Mouse (Mus musculus): ENCODE measurements around the gene Ap1b1. TPM values are rescaled to one million over a fixed set of nuclear protein-coding genes. Genes with fewer than 3 reads are reported as not detected.
"Not testable (repeated sequence)": the region's sequence is repeated elsewhere in the genome, so short reads cannot be mapped to it uniquely, and the experiment has no call there.

The Ap1b1 gene
- polyA plus RNA-seq, 1 experiment from 2014 or later: 87.2 TPM

- H3K4me1 ChIP-seq (replicated peaks): peaks cover 33% of the 10 kb centered on the region
Observed at GRCm38 (mm10) chr11:5067063-5067462, 80.4 kb downstream of the Ap1b1 start.

GRCm38 (mm10) chr11:5068126-5068971 is 81.7 kb downstream of the Ap1b1 start:
- no peaks in the 10 kb centered on the region for H3K9me3 ChIP-seq
- WGBS: 88% methylated on average over 9 of the region's 9 CpGs
- peaks cover 20% of the 10 kb centered on the region for H3K4me1 ChIP-seq (replicated peaks)
- H3K4me3 ChIP-seq (replicated peaks): no peak overlapping the region
- peaks cover 54% of the 10 kb centered on the region for H3K36me3 ChIP-seq
- no peak overlapping the region for H3K9ac ChIP-seq (replicated peaks)
- 0 out of 2 replicates have a peak overlapping the region, but pooled peaks have one; percentile 9 for H3K27ac ChIP-seq
- no peak overlapping the region for H3K4me2 ChIP-seq (replicated peaks)
- ATAC-seq: no peak
- peaks cover 16% of the 10 kb centered on the region for H3K27me3 ChIP-seq

More at GRCm38 (mm10) chr11:5067063-5067462, 80.4 kb downstream of the Ap1b1 start:
- Histone ChIP-seq H3K27ac (no peak overlapping the region), H3K4me2 (replicated peaks) (no peak overlapping the region), H3K27me3 (peaks cover 29% of the 10 kb centered on the region), H3K4me3 (replicated peaks) (no peak overlapping the region), H3K9me3 (no peaks in the 10 kb centered on the region), H3K36me3 (peaks cover 41% of the 10 kb centered on the region), H3K9ac (replicated peaks) (no peak overlapping the region)
- no peak for ATAC-seq

GRCm38 (mm10) chr11:5074882-5075281 is 88.3 kb downstream of the Ap1b1 start:
- no peak overlapping the region for H3K27ac ChIP-seq
- ATAC-seq: peak; percentile 24; the same call in 1 of the 2 replicates
- H3K9ac ChIP-seq (replicated peaks): no peak overlapping the region
- H3K4me2 ChIP-seq (replicated peaks): no peak overlapping the region
- H3K27me3 ChIP-seq: no peaks in the 10 kb centered on the region
- WGBS: 74% methylated on average over 4 of the region's 4 CpGs
- H3K4me1 ChIP-seq (replicated peaks): no peaks in the 10 kb centered on the region
- peaks cover 84% of the 10 kb centered on the region for H3K36me3 ChIP-seq
- no peaks in the 10 kb centered on the region for H3K9me3 ChIP-seq
- H3K4me3 ChIP-seq (replicated peaks): no peak overlapping the region

- no peak overlapping the region for H3K4me3 ChIP-seq (replicated peaks)
- no peaks in the 10 kb centered on the region for H3K4me1 ChIP-seq (replicated peaks)
- no peak overlapping the region for H3K4me2 ChIP-seq (replicated peaks)
- H3K9me3 ChIP-seq: no peaks in the 10 kb centered on the region
- no peak overlapping the region for H3K9ac ChIP-seq (replicated peaks)
- ATAC-seq: no peak
- H3K27ac ChIP-seq: no peak overlapping the region
- peaks cover 83% of the 10 kb centered on the region for H3K36me3 ChIP-seq
- no peaks in the 10 kb centered on the region for H3K27me3 ChIP-seq
Observed at GRCm38 (mm10) chr11:5075760-5076159, 89.1 kb downstream of the Ap1b1 start.

GRCm38 (mm10) chr11:5076843-5077242 is 90.2 kb downstream of the Ap1b1 start:
- H3K4me2 ChIP-seq (replicated peaks); H3K4me3 ChIP-seq (replicated peaks); H3K9ac ChIP-seq (replicated peaks); H3K9me3 ChIP-seq; H3K27me3 ChIP-seq; H3K4me1 ChIP-seq (replicated peaks); H3K27ac ChIP-seq; ATAC-seq: not testable (repeated sequence)
- 90% methylated on average over 4 of the region's 5 CpGs for WGBS
- peaks cover 78% of the 10 kb centered on the region for H3K36me3 ChIP-seq

GRCm38 (mm10) chr11:5089147-5089546 is 102.5 kb downstream of the Ap1b1 start:
- 86% methylated on average over 1 of the region's 1 CpGs for WGBS
- no peak for ATAC-seq

GRCm38 (mm10) chr11:5091706-5092105 is 105.1 kb downstream of the Ap1b1 start:
- Histone ChIP-seq H3K9ac (replicated peaks) (no peak overlapping the region), H3K4me2 (replicated peaks) (no peak overlapping the region), H3K9me3 (no peaks in the 10 kb centered on the region), H3K36me3 (peaks cover 54% of the 10 kb centered on the region), H3K27ac (no peak overlapping the region), H3K27me3 (no peaks in the 10 kb centered on the region), H3K4me1 (replicated peaks) (peaks cover 15% of the 10 kb centered on the region), H3K4me3 (replicated peaks) (no peak overlapping the region)
- ATAC-seq: no peak
- WGBS: 49% methylated on average over 2 of the region's 2 CpGs

More at GRCm38 (mm10) chr11:5089147-5089546, 102.5 kb downstream of the Ap1b1 start:
- H3K9ac ChIP-seq (replicated peaks): no peak overlapping the region
- no peak overlapping the region for H3K4me3 ChIP-seq (replicated peaks)
- H3K27ac ChIP-seq: no peak overlapping the region
- peaks cover 3% of the 10 kb centered on the region; the same call in 1 of the 2 replicates for H3K4me1 ChIP-seq (replicated peaks)
- H3K36me3 ChIP-seq: peaks cover 80% of the 10 kb centered on the region
- H3K27me3 ChIP-seq: no peaks in the 10 kb centered on the region
- H3K9me3 ChIP-seq: no peaks in the 10 kb centered on the region
- no peak overlapping the region for H3K4me2 ChIP-seq (replicated peaks)

Small RNAs within 50 kb of the gene (microRNA-seq; reads per million reads assigned to microRNA genes)
- gene Gm47296: not detected

Other genes with a start within 250 kb of the Ap1b1 start
- gene Cabp7, start 240.0 kb upstream of the Ap1b1 start, polyA plus RNA-seq (2015; fragmentation: Nextera tagmentation; extraction: Ambion mirVana): 0.69 and 1.0 TPM in 2 replicates
- gene Nf2, start 137.3 kb upstream of the Ap1b1 start, polyA plus RNA-seq (2015; fragmentation: Nextera tagmentation; extraction: Ambion mirVana): 60.1 and 61.3 TPM in 2 replicates
- 139 and 142 TPM in 2 replicates for gene Nipsnap1, start 112.9 kb upstream of the Ap1b1 start, polyA plus RNA-seq (2015; fragmentation: Nextera tagmentation; extraction: Ambion mirVana)
- gene Thoc5, start 91.5 kb upstream of the Ap1b1 start, polyA plus RNA-seq (2015; fragmentation: Nextera tagmentation; extraction: Ambion mirVana): 63.3 and 65.1 TPM in 2 replicates
- gene Nefh, start 38.8 kb upstream of the Ap1b1 start, polyA plus RNA-seq (2015; fragmentation: Nextera tagmentation; extraction: Ambion mirVana): 1.2 TPM in 2 replicates
- gene Rasl10a, start 71.3 kb downstream of the Ap1b1 start, polyA plus RNA-seq (2015; fragmentation: Nextera tagmentation; extraction: Ambion mirVana): 0.55 and 0.66 TPM in 2 replicates
- gene Gas2l1, start 78.5 kb downstream of the Ap1b1 start, polyA plus RNA-seq (2015; fragmentation: Nextera tagmentation; extraction: Ambion mirVana): 13.0 and 20.9 TPM in 2 replicates
- gene Rhbdd3, start 112.1 kb downstream of the Ap1b1 start, polyA plus RNA-seq (2015; fragmentation: Nextera tagmentation; extraction: Ambion mirVana): 32.8 and 33.1 TPM in 2 replicates
- 724 and 776 TPM in 2 replicates for gene Ewsr1, start 112.4 kb downstream of the Ap1b1 start, polyA plus RNA-seq (2015; fragmentation: Nextera tagmentation; extraction: Ambion mirVana)
- 5.6 and 6.7 TPM in 2 replicates for gene Emid1, start 165.4 kb downstream of the Ap1b1 start, polyA plus RNA-seq (2015; fragmentation: Nextera tagmentation; extraction: Ambion mirVana)